Mouse (Mus musculus): ENCODE data around the gene Robo1. TPM values are rescaled to one million over a fixed set of nuclear protein-coding genes. Genes with fewer than 3 reads are reported as not detected.
A peak's percentile ranks its signal among the peaks of the same experiment; 100 is the strongest.

Gene Robo1
- total RNA-seq, 2 experiments from 2014 or later, result 8.7 to 10.6 TPM

GRCm38 (mm10) chr16:72603487-72604206 is 295.5 kb downstream of the Robo1 start:
- DNase-seq, result no peak

- peak; percentile 82 for DNase-seq
These were observed 297.0 kb downstream of the Robo1 start for GRCm38 (mm10) chr16:72605066-72605465.

GRCm38 (mm10) chr16:72610661-72611112 is 302.6 kb downstream of the Robo1 start:
- DNase-seq, result no peak

- DNase-seq, result no peak
These were observed 306.8 kb downstream of the Robo1 start for GRCm38 (mm10) chr16:72614898-72615297.

- DNase-seq, result no peak
These were observed 307.3 kb downstream of the Robo1 start for GRCm38 (mm10) chr16:72615360-72615759.

- DNase-seq, result no peak
These were observed 314.3 kb downstream of the Robo1 start for GRCm38 (mm10) chr16:72622371-72622770.

- DNase-seq, result no peak
These were observed 314.8 kb downstream of the Robo1 start for GRCm38 (mm10) chr16:72622868-72623267.

- no peak for DNase-seq
These were observed 325.7 kb downstream of the Robo1 start for GRCm38 (mm10) chr16:72633846-72634245.

GRCm38 (mm10) chr16:72639332-72639940 is 331.3 kb downstream of the Robo1 start:
- DNase-seq, result no peak

GRCm38 (mm10) chr16:72640932-72641811 is 333.1 kb downstream of the Robo1 start:
- no peak for DNase-seq

GRCm38 (mm10) chr16:72645890-72646289 is 337.8 kb downstream of the Robo1 start:
- DNase-seq, result no peak

GRCm38 (mm10) chr16:72649314-72649713 is 341.2 kb downstream of the Robo1 start:
- DNase-seq, result peak; percentile 53

- DNase-seq, result no peak
These were observed 347.3 kb downstream of the Robo1 start for GRCm38 (mm10) chr16:72655411-72655810.

GRCm38 (mm10) chr16:72662837-72663350 is 354.8 kb downstream of the Robo1 start:
- DNase-seq, result peak; percentile 72

GRCm38 (mm10) chr16:72663351-72664232 is 355.5 kb downstream of the Robo1 start:
- peak; percentile 59 for DNase-seq

- DNase-seq, result peak; percentile 17
These were observed 356.1 kb downstream of the Robo1 start for GRCm38 (mm10) chr16:72664233-72664613.

- DNase-seq, result no peak
These were observed 356.7 kb downstream of the Robo1 start for GRCm38 (mm10) chr16:72664806-72665205.

- DNase-seq, result no peak
These were observed 357.3 kb downstream of the Robo1 start for GRCm38 (mm10) chr16:72665454-72665853.

GRCm38 (mm10) chr16:72670240-72671038 is 362.3 kb downstream of the Robo1 start:
- no peak for DNase-seq

GRCm38 (mm10) chr16:72677234-72677633 is 369.1 kb downstream of the Robo1 start:
- DNase-seq, result no peak

- no peak for DNase-seq
These were observed 370.3 kb downstream of the Robo1 start for GRCm38 (mm10) chr16:72678450-72678849.

All from heart, postnatal 4 days (tissue).